Mouse (Mus musculus) lung, postnatal 14 days (tissue): ENCODE results near the gene Ankar.
A peak's percentile ranks its signal among the peaks of the same experiment; 100 is the strongest.

Source experiments
- DNase-seq: peaks from one replicate; pipeline ENCODE4 v3.0.0; 2021

The Ankar gene

GRCm38 (mm10) chr1:72710753-72711653 lies 10.6 kb upstream of the Ankar start, which contains the start of gene Rpl37a:
Gene Rpl37a (plus strand): TSS chr1:72711290.
- DNase-seq, result peak; percentile 96

GRCm38 (mm10) chr1:72707525-72707924 lies 7.1 kb upstream of the Ankar start:
- DNase-seq, result no peak

- peak; percentile 42 for DNase-seq
Observed at GRCm38 (mm10) chr1:72698651-72699050, 1.7 kb downstream of the Ankar start.

- no peak for DNase-seq
Observed at GRCm38 (mm10) chr1:72696256-72696655, 4.1 kb downstream of the Ankar start.

- DNase-seq, result peak; percentile 32
Observed at GRCm38 (mm10) chr1:72673070-72673469, 27.3 kb downstream of the Ankar start.

GRCm38 (mm10) chr1:72640658-72641410 lies 59.5 kb downstream of the Ankar start:
- DNase-seq, result peak; percentile 37

- no peak for DNase-seq
Observed at GRCm38 (mm10) chr1:72635221-72635620, 65.2 kb downstream of the Ankar start.

- DNase-seq, result no peak
Observed at GRCm38 (mm10) chr1:72612172-72612571, 88.2 kb downstream of the Ankar start.

GRCm38 (mm10) chr1:72609887-72610877 lies 90.2 kb downstream of the Ankar start:
- no peak for DNase-seq

GRCm38 (mm10) chr1:72609129-72609528 lies 91.2 kb downstream of the Ankar start:
- no peak for DNase-seq

GRCm38 (mm10) chr1:72606186-72606673 lies 94.1 kb downstream of the Ankar start:
- DNase-seq, result no peak

- DNase-seq, result no peak
Observed at GRCm38 (mm10) chr1:72602803-72603202, 97.6 kb downstream of the Ankar start.

- no peak for DNase-seq
Observed at GRCm38 (mm10) chr1:72602186-72602585, 98.2 kb downstream of the Ankar start.

- no peak for DNase-seq
Observed at GRCm38 (mm10) chr1:72601233-72601632, 99.1 kb downstream of the Ankar start.

GRCm38 (mm10) chr1:72600778-72601177 lies 99.6 kb downstream of the Ankar start:
- no peak for DNase-seq

GRCm38 (mm10) chr1:72599146-72600101 lies 101.0 kb downstream of the Ankar start:
- DNase-seq, result peak; percentile 79

- DNase-seq, result no peak
Observed at GRCm38 (mm10) chr1:72596231-72596630, 104.1 kb downstream of the Ankar start.

- no peak for DNase-seq
Observed at GRCm38 (mm10) chr1:72595686-72596085, 104.7 kb downstream of the Ankar start.

- peak; percentile 66 for DNase-seq
Observed at GRCm38 (mm10) chr1:72593340-72593951, 106.9 kb downstream of the Ankar start.
